Mouse (Mus musculus): Measurements from ENCODE around the gene Sgta. TPM values are rescaled to one million over a fixed set of nuclear protein-coding genes. Genes with fewer than 3 reads are reported as not detected.

The Sgta gene
- total and polyA plus RNA-seq, 3 experiments = 52.4 to 178 (median 71.1) TPM

GRCm38 (mm10) chr10:81090621-81091020, 30.6 kb upstream of the Sgta start:
- H3K36me3 ChIP-seq (replicated peaks) = no peaks in the 10 kb centered on the region
- no peaks in the 10 kb centered on the region; the same call in none of the 2 replicates for H3K9me3 ChIP-seq (replicated peaks)
- H3K4me3 ChIP-seq (ENCODE audit: low read depth, low read length) = no peak overlapping the region
- peaks cover 45% of the 10 kb centered on the region for H3K27me3 ChIP-seq (ENCODE audit: insufficient read depth, low read length)
- no peak for ATAC-seq (ENCODE audit: extremely low read depth, insufficient number of reproducible peaks, low FRiP score, poor library complexity, severe bottlenecking)
- no peak for DNase-seq (ENCODE audit: low spot score)
- no peak for TF ChIP-seq GATA2 (IDR thresholded peaks at IDR 0.05; ENCODE audit: borderline replicate concordance, low read depth, low read length)
- no peak for TF ChIP-seq CTCF (IDR thresholded peaks at IDR 0.05; ENCODE audit: low read depth, low read length)
- no peak for TF ChIP-seq TAL1 (conservative IDR thresholded peaks at IDR 0.05; ENCODE audit: low read depth, low read length)
- peaks cover 29% of the 10 kb centered on the region for H3K4me1 ChIP-seq (ENCODE audit: insufficient read depth, low read depth, low read length)

- no peaks in the 10 kb centered on the region for H3K36me3 ChIP-seq (replicated peaks)
- TF ChIP-seq GATA1 (IDR thresholded peaks at IDR 0.05; ENCODE audit: borderline replicate concordance, low read length) (no peak), CTCF (IDR thresholded peaks at IDR 0.05; ENCODE audit: low read depth, low read length) (no peak), TAL1 (conservative IDR thresholded peaks at IDR 0.05; ENCODE audit: low read depth, low read length) (no peak), GATA2 (IDR thresholded peaks at IDR 0.05; ENCODE audit: borderline replicate concordance, low read depth, low read length) (no peak), POLR2AphosphoS5 (IDR thresholded peaks at IDR 0.05; ENCODE audit: insufficient replicate concordance, low read depth, low read length) (no peak)
These were observed 29.2 kb upstream of the Sgta start for GRCm38 (mm10) chr10:81089216-81089615.

GRCm38 (mm10) chr10:81087021-81087420, 27.0 kb upstream of the Sgta start:
- Histone ChIP-seq H3K9me3 (replicated peaks) (no peaks in the 10 kb centered on the region; the same call in none of the 2 replicates), H3K4me3 (ENCODE audit: low read depth, low read length) (no peak overlapping the region), H3K4me1 (ENCODE audit: insufficient read depth, low read depth, low read length) (peaks cover 10% of the 10 kb centered on the region; the same call in 1 of the 2 replicates), H3K36me3 (replicated peaks) (peaks cover 18% of the 10 kb centered on the region), H3K27me3 (ENCODE audit: insufficient read depth, low read length) (peaks cover 23% of the 10 kb centered on the region)
- TF ChIP-seq GATA1 (IDR thresholded peaks at IDR 0.05; ENCODE audit: borderline replicate concordance, low read length) = no peak
- no peak for TF ChIP-seq TAL1 (conservative IDR thresholded peaks at IDR 0.05; ENCODE audit: low read depth, low read length)
- no peak for TF ChIP-seq CTCF (IDR thresholded peaks at IDR 0.05; ENCODE audit: low read depth, low read length)
- no peak for TF ChIP-seq POLR2AphosphoS5 (IDR thresholded peaks at IDR 0.05; ENCODE audit: insufficient replicate concordance, low read depth, low read length)
- TF ChIP-seq GATA2 (IDR thresholded peaks at IDR 0.05; ENCODE audit: borderline replicate concordance, low read depth, low read length) = no peak
- no peak for DNase-seq (ENCODE audit: low spot score)
- no peak for ATAC-seq (ENCODE audit: extremely low read depth, insufficient number of reproducible peaks, low FRiP score, poor library complexity, severe bottlenecking)

More at GRCm38 (mm10) chr10:81089216-81089615, 29.2 kb upstream of the Sgta start:
- Histone ChIP-seq H3K4me1 (ENCODE audit: insufficient read depth, low read depth, low read length) (peaks cover 17% of the 10 kb centered on the region), H3K27me3 (ENCODE audit: insufficient read depth, low read length) (peaks cover 45% of the 10 kb centered on the region), H3K9me3 (replicated peaks) (no peaks in the 10 kb centered on the region; the same call in none of the 2 replicates), H3K4me3 (ENCODE audit: low read depth, low read length) (no peak overlapping the region)
- DNase-seq (ENCODE audit: low spot score) (no peak), ATAC-seq (ENCODE audit: extremely low read depth, insufficient number of reproducible peaks, low FRiP score, poor library complexity, severe bottlenecking) (no peak)

GRCm38 (mm10) chr10:81082168-81082960, 22.4 kb upstream of the Sgta start:
- ATAC-seq (ENCODE audit: extremely low read depth, insufficient number of reproducible peaks, low FRiP score, poor library complexity, severe bottlenecking) (peak; percentile 45; the same call in 1 of the 2 replicates), DNase-seq (ENCODE audit: low spot score) (peak; percentile 74)
- no peak overlapping the region for H3K4me3 ChIP-seq (ENCODE audit: low read depth, low read length)
- H3K4me1 ChIP-seq (ENCODE audit: insufficient read depth, low read depth, low read length) = peaks cover 13% of the 10 kb centered on the region; the same call in 1 of the 2 replicates
- peaks cover 65% of the 10 kb centered on the region for H3K36me3 ChIP-seq (replicated peaks)
- no peaks in the 10 kb centered on the region; the same call in 1 of the 2 replicates for H3K9me3 ChIP-seq (replicated peaks)
- TF ChIP-seq GATA2 (IDR thresholded peaks at IDR 0.05; ENCODE audit: borderline replicate concordance, low read depth, low read length) (no peak), CTCF (IDR thresholded peaks at IDR 0.05; ENCODE audit: low read depth, low read length) (peak; percentile 81)
- no peaks in the 10 kb centered on the region; the same call in 1 of the 2 replicates for H3K27me3 ChIP-seq (ENCODE audit: insufficient read depth, low read length)

- Histone ChIP-seq H3K27me3 (ENCODE audit: insufficient read depth, low read length) (no peaks in the 10 kb centered on the region), H3K4me3 (ENCODE audit: low read depth, low read length) (no peak overlapping the region), H3K4me1 (ENCODE audit: insufficient read depth, low read depth, low read length) (peaks cover 20% of the 10 kb centered on the region; the same call in 1 of the 2 replicates), H3K9me3 (replicated peaks) (no peaks in the 10 kb centered on the region), H3K36me3 (replicated peaks) (peaks cover 87% of the 10 kb centered on the region)
- no peak for TF ChIP-seq CTCF (IDR thresholded peaks at IDR 0.05; ENCODE audit: low read depth, low read length)
- TF ChIP-seq GATA2 (IDR thresholded peaks at IDR 0.05; ENCODE audit: borderline replicate concordance, low read depth, low read length) = no peak
- no peak for TF ChIP-seq TAL1 (conservative IDR thresholded peaks at IDR 0.05; ENCODE audit: low read depth, low read length)
- TF ChIP-seq POLR2AphosphoS5 (IDR thresholded peaks at IDR 0.05; ENCODE audit: insufficient replicate concordance, low read depth, low read length) = no peak
- TF ChIP-seq GATA1 (IDR thresholded peaks at IDR 0.05; ENCODE audit: borderline replicate concordance, low read length) = no peak
- DNase-seq (ENCODE audit: low spot score) (no peak), ATAC-seq (ENCODE audit: extremely low read depth, insufficient number of reproducible peaks, low FRiP score, poor library complexity, severe bottlenecking) (no peak)
These were observed 20.2 kb upstream of the Sgta start for GRCm38 (mm10) chr10:81080008-81080655.

- Histone ChIP-seq H3K36me3 (replicated peaks) (peaks cover 100% of the 10 kb centered on the region), H3K9me3 (replicated peaks) (no peaks in the 10 kb centered on the region), H3K4me1 (ENCODE audit: insufficient read depth, low read depth, low read length) (peaks cover 21% of the 10 kb centered on the region; the same call in 1 of the 2 replicates), H3K4me3 (ENCODE audit: low read depth, low read length) (no peak overlapping the region), H3K27me3 (ENCODE audit: insufficient read depth, low read length) (no peaks in the 10 kb centered on the region)
- TF ChIP-seq CTCF (IDR thresholded peaks at IDR 0.05; ENCODE audit: low read depth, low read length) (no peak), GATA2 (IDR thresholded peaks at IDR 0.05; ENCODE audit: borderline replicate concordance, low read depth, low read length) (no peak), POLR2AphosphoS5 (IDR thresholded peaks at IDR 0.05; ENCODE audit: insufficient replicate concordance, low read depth, low read length) (no peak), TAL1 (conservative IDR thresholded peaks at IDR 0.05; ENCODE audit: low read depth, low read length) (no peak), GATA1 (IDR thresholded peaks at IDR 0.05; ENCODE audit: borderline replicate concordance, low read length) (no peak)
- ATAC-seq (ENCODE audit: extremely low read depth, insufficient number of reproducible peaks, low FRiP score, poor library complexity, severe bottlenecking) = no peak
- DNase-seq (ENCODE audit: low spot score) = no peak
These were observed 17.9 kb upstream of the Sgta start for GRCm38 (mm10) chr10:81077916-81078315.
